Mouse (Mus musculus): ENCODE results near the gene Hif1an. TPM values are rescaled to one million over a fixed set of nuclear protein-coding genes. Genes with fewer than 3 reads are reported as not detected.

Gene Hif1an
- polyA plus RNA-seq, 1 experiment from 2014 or later: 28.7 TPM

GRCm38 (mm10) chr19:44576275-44576674, 13.6 kb downstream of the Hif1an start:
- Histone ChIP-seq H3K4me1 (no peaks in the 10 kb centered on the region), H3K27me3 (no peaks in the 10 kb centered on the region), H3K36me3 (peaks cover 32% of the 10 kb centered on the region), H3K9ac (no peak overlapping the region), H3K4me3 (no peak overlapping the region), H3K4me2 (no peak overlapping the region), H3K27ac (no peak overlapping the region), H3K9me3 (no peaks in the 10 kb centered on the region)
- WGBS: 64% methylated on average over 7 of the region's 7 CpGs
- ATAC-seq (ENCODE audit: borderline replicate concordance, extremely low read depth, low FRiP score, low TSS enrichment): no peak

DNA sequence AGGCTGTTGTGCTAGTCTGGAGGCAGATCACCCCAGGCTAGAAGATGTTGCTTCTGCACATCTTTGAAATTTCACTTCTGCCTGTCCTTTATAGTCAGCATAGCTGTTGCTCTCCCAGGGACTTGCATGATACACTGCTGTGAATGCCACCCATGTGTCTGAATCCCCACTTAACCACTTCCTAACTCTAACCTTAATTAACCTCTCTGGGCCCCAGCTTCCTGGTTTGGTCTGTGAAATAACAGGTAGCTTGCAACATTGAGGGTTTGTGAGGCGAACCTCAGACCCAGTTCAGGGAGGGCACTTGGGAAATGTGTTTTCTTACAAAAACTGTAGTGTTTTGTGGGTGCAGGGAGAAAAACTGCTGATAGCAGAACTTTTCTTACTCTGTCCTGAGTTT, 15.4 kb downstream of the Hif1an start:
- Histone ChIP-seq H3K27me3 (no peaks in the 10 kb centered on the region), H3K4me1 (no peaks in the 10 kb centered on the region), H3K9ac (no peak overlapping the region), H3K9me3 (no peaks in the 10 kb centered on the region), H3K27ac (no peak overlapping the region), H3K36me3 (peaks cover 14% of the 10 kb centered on the region), H3K4me2 (no peak overlapping the region), H3K4me3 (no peak overlapping the region)
- no peak for ATAC-seq (ENCODE audit: borderline replicate concordance, extremely low read depth, low FRiP score, low TSS enrichment)
- WGBS: 75% methylated on average over 1 of the region's 1 CpGs

DNA sequence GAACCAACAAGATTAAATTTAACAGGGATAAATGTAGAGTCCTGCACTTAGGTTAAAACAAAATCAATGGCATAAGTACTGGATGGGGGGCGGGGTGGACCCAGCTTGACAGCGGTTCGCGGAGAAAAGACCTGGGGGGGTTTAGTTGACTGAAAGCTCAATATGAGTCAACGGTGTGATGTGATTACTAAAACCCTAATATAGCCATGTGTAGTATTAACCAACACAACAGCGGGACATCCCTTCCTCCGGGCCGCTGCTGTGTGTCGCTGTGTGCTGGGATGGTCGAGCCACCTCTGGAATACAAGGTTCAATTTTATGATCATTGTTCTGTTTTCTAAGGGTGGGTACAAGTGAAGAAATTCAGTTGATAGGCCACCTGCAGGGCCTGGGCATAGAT, 19.5 kb downstream of the Hif1an start:
- H3K4me1 ChIP-seq: no peaks in the 10 kb centered on the region
- ATAC-seq (ENCODE audit: borderline replicate concordance, extremely low read depth, low FRiP score, low TSS enrichment): no peak
- H3K27ac ChIP-seq: no peak overlapping the region
- H3K27me3 ChIP-seq: peaks cover 21% of the 10 kb centered on the region
- H3K9ac ChIP-seq: no peak overlapping the region
- no peak overlapping the region for H3K4me2 ChIP-seq
- H3K36me3 ChIP-seq: no peaks in the 10 kb centered on the region
- no peaks in the 10 kb centered on the region for H3K9me3 ChIP-seq
- no peak overlapping the region for H3K4me3 ChIP-seq
- WGBS: 81% methylated on average over 10 of the region's 10 CpGs

DNA sequence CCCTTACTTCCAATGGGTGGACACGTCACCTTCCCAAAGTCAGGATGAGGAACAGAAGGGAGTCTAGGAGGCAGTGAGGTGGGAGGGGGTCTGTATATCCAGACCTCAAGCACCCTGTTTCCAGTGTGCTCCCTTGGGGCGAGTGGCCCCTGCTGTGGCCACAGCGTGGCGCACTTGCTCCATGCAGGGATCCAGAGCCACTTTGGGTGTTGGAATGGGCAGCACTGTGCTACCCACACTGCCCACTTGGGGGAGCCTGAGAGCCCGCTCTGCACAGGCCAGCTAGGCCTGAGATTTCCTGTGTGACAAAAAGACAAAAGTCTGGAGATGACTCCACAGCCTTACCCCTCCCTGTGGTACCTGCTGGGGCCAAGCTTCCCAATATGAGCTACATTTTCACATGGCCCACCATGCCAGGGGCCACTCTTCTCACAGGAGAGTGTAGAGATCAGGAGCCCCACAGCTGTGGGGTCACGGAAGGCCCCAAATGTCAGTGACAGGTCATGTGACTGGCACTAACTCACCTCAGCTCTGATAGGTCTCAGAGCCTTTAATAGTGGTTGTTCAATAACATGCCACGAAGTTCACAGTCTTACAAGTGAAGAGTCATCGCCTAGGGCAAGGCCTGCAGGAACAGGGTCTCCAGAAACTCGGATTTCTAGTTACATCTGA, 20.1 kb downstream of the Hif1an start:
- no peaks in the 10 kb centered on the region for H3K9me3 ChIP-seq
- no peaks in the 10 kb centered on the region for H3K36me3 ChIP-seq
- H3K27me3 ChIP-seq: peaks cover 21% of the 10 kb centered on the region
- 34% methylated on average over 9 of the region's 9 CpGs for WGBS
- H3K9ac ChIP-seq: no peak overlapping the region
- H3K4me3 ChIP-seq: no peak overlapping the region
- peak; percentile 69 for ATAC-seq (ENCODE audit: borderline replicate concordance, extremely low read depth, low FRiP score, low TSS enrichment)
- H3K4me1 ChIP-seq: no peaks in the 10 kb centered on the region
- no peak overlapping the region for H3K4me2 ChIP-seq
- no peak overlapping the region for H3K27ac ChIP-seq

- Histone ChIP-seq H3K27ac (no peak overlapping the region), H3K9ac (no peak overlapping the region), H3K9me3 (no peaks in the 10 kb centered on the region), H3K4me1 (no peaks in the 10 kb centered on the region), H3K27me3 (peaks cover 26% of the 10 kb centered on the region), H3K4me3 (no peak overlapping the region), H3K4me2 (no peak overlapping the region), H3K36me3 (no peaks in the 10 kb centered on the region)
- ATAC-seq (ENCODE audit: borderline replicate concordance, extremely low read depth, low FRiP score, low TSS enrichment): no peak
- WGBS: 38% methylated on average over 4 of the region's 4 CpGs
These were observed 25.4 kb downstream of the Hif1an start for GRCm38 (mm10) chr19:44588036-44588435.

- H3K9me3 ChIP-seq: no peaks in the 10 kb centered on the region
- no peaks in the 10 kb centered on the region for H3K4me1 ChIP-seq
- no peak for ATAC-seq (ENCODE audit: borderline replicate concordance, extremely low read depth, low FRiP score, low TSS enrichment)
- no peak overlapping the region for H3K9ac ChIP-seq
- no peak overlapping the region for H3K4me2 ChIP-seq
- H3K27ac ChIP-seq: no peak overlapping the region
- no peak overlapping the region for H3K4me3 ChIP-seq
- peaks cover 16% of the 10 kb centered on the region for H3K27me3 ChIP-seq
- H3K36me3 ChIP-seq: no peaks in the 10 kb centered on the region
- 33% methylated on average over 7 of the region's 7 CpGs for WGBS
These were observed 27.1 kb downstream of the Hif1an start for GRCm38 (mm10) chr19:44589591-44590223.

DNA sequence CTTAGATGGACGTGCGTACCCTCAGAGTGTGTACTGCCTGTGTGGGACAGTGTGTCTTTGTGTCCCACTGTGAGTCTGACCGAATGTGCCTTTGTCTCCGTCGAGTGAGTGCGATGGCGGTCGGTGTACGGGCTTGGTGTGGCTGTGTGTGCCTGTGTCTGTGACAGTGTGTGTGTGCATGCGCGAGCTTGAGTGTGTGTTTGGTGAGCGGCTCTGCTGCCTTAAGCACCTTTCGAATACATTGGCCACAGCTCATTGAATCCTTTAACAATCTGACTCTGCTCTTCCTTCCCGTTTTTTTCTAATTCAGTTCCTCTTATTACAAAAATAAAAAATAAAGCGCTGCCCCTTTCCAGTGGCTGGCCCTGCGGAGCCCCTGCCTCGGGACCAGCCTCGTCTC, 28.3 kb downstream of the Hif1an start:
- Histone ChIP-seq H3K9me3 (no peaks in the 10 kb centered on the region), H3K27me3 (peaks cover 10% of the 10 kb centered on the region), H3K36me3 (no peaks in the 10 kb centered on the region), H3K4me1 (no peaks in the 10 kb centered on the region), H3K4me3 (no peak overlapping the region), H3K27ac (no peak overlapping the region), H3K9ac (no peak overlapping the region), H3K4me2 (no peak overlapping the region)
- ATAC-seq (ENCODE audit: borderline replicate concordance, extremely low read depth, low FRiP score, low TSS enrichment): no peak
- WGBS: 80% methylated on average over 18 of the region's 18 CpGs

DNA sequence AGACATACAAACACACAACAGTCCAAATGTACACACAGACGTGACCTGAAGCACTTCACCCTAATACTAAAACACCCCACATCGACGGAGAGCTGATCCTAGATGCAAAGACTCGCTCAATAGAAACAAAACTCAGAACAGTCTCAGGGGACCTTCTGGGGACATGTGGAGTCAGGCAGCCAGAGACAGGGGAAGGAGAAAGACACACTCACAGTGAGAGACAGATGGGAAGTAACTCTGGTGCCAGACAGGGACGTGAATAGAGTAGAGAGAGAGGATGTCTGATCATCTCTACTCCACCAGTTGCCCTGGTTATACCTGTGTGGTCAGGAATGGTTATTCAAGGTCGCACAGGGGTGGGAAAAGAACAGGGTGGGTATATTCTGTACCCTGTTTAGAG, 29.0 kb downstream of the Hif1an start:
- no peak overlapping the region for H3K4me3 ChIP-seq
- H3K27me3 ChIP-seq: peaks cover 4% of the 10 kb centered on the region; the same call in 1 of the 2 replicates
- no peaks in the 10 kb centered on the region for H3K9me3 ChIP-seq
- H3K36me3 ChIP-seq: no peaks in the 10 kb centered on the region
- no peak overlapping the region for H3K27ac ChIP-seq
- H3K4me1 ChIP-seq: no peaks in the 10 kb centered on the region
- H3K9ac ChIP-seq: no peak overlapping the region
- no peak for ATAC-seq (ENCODE audit: borderline replicate concordance, extremely low read depth, low FRiP score, low TSS enrichment)
- H3K4me2 ChIP-seq: no peak overlapping the region
- 71% methylated on average over 6 of the region's 6 CpGs for WGBS

GRCm38 (mm10) chr19:44594180-44594579, 31.5 kb downstream of the Hif1an start:
- ATAC-seq (ENCODE audit: borderline replicate concordance, extremely low read depth, low FRiP score, low TSS enrichment): no peak
- Histone ChIP-seq H3K27ac (no peak overlapping the region), H3K27me3 (no peaks in the 10 kb centered on the region), H3K4me2 (no peak overlapping the region), H3K4me1 (no peaks in the 10 kb centered on the region), H3K9ac (no peak overlapping the region), H3K4me3 (no peak overlapping the region), H3K9me3 (no peaks in the 10 kb centered on the region), H3K36me3 (no peaks in the 10 kb centered on the region)
- 95% methylated on average over 14 of the region's 14 CpGs for WGBS

- H3K9me3 ChIP-seq: no peaks in the 10 kb centered on the region
- WGBS: 44% methylated on average over 7 of the region's 7 CpGs
- no peak overlapping the region for H3K27ac ChIP-seq
- H3K36me3 ChIP-seq: no peaks in the 10 kb centered on the region
- no peak overlapping the region for H3K4me2 ChIP-seq
- H3K9ac ChIP-seq: no peak overlapping the region
- no peak for ATAC-seq (ENCODE audit: borderline replicate concordance, extremely low read depth, low FRiP score, low TSS enrichment)
- no peaks in the 10 kb centered on the region for H3K4me1 ChIP-seq
- H3K27me3 ChIP-seq: no peaks in the 10 kb centered on the region
- no peak overlapping the region for H3K4me3 ChIP-seq
These were observed 55.5 kb downstream of the Hif1an start for GRCm38 (mm10) chr19:44618166-44618565.
